Mouse (Mus musculus) adrenal gland, adult (tissue): Measurements from ENCODE around the gene AC161166.1.

ENCODE experiments used
- DNase-seq, 2 experiments: peaks; one replicate each; pipeline ENCODE4 v3.0.0; 2022 to 2023; ENCODE audit warnings: low spot score in 1 of 2; ENCODE audit not compliant: inconsistent age in 2 of 2

The AC161166.1 gene

DNA sequence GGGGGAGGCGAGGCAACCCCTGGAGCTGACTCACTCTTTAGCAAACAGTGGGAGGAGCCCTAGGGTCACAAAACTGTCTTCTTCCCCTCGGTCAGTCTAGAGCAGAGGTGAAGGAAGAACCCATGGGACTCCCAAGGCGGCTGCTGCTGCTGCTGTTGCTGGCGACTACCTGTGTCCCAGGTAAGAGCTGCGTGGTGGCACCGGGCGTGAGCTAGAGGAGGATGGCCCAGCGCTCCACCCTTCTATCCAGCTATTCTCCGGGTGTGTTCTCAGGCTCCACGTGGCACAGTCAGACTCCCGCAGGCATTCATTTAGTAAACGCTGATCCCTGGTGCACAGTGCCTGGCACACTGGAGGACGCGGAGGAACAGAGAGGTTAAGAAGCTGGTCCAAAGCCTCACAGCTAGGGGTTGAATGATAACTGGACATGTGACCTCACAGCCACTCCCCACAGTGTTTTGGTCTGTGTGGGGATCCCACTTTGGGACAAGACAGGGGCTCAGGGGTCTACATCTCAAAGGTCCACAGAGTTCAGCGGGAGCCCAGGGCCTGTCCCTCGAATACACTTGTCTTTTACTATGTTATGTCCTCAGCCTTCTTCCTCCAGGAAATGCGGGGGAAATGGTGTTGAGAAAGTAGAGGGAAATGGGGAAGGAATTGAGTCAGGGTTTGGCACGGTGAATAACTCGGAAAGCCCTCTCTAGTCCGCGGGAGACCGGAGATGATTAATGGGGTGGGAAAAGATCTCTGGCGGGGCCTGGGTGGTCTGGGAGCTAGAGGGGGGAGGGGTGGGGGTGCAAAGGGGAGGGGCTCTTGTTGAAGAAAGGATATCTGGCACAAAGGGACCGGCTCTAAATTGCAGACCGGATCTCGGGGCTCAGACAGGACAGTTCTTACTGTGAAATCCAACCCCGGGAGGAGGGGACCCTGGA lies 49.6 kb downstream of the AC161166.1 start, which contains the start of gene Plaur:
Gene Plaur, plus strand, starts transcription at position 97 of the 932 bp plus-strand sequence.
- peak; percentile 66 to 83 for DNase-seq

GRCm38 (mm10) chr7:24461376-24462051 lies 50.7 kb downstream of the AC161166.1 start:
- DNase-seq, result peak; percentile 84 to 90
